Mouse (Mus musculus): Measurements from ENCODE around the gene Gclm. TPM values are rescaled to one million over a fixed set of nuclear protein-coding genes. Genes with fewer than 3 reads are reported as not detected.

The Gclm gene
- 91.8 and 102 TPM in 2 replicates for polyA plus RNA-seq (2015; fragmentation: Nextera tagmentation; extraction: Ambion mirVana)

DNA sequence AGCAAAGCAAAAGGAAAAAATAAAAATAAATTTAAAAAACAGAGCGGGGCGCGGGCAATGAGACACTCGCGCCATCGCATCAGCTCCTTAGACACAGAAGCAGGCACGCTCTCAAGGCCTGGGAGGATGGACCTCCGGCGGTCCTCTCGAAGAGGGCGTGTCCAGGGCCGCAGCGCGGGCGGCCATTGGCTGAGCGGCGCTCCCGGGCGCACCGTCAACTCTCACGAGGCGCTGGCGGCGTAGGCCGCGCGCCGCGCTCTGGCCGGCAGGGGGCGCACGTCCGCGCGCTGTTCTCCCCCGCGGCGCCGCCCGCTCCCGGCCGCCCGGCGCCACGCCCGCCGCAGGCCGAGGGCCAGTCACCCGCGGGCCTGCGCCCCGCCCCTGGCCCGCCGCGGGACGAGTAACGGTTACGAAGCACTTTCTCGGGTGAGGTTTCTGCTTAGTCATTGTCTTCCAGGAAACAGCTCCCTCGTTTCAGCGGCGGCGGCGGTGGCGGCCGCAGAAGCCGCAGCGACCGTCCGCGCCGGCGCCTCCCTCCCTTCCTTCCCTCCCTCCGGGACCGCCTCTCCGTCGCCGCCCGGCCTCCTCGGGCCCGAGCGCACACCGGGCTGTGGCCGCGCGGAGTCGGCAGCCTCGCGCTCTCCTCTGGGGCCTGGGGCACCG lies at the start of gene Gclm:
Gene Gclm (plus strand): TSS at position 343 of the 663 bp plus-strand sequence.
- H3K27ac ChIP-seq = peak within 1 kb of the TSS; percentile 95
- H3K36me3 ChIP-seq = no peaks in the 10 kb centered on the region
- peak within 1 kb of the TSS; percentile 87 for H3K4me2 ChIP-seq
- under 1% methylated on average over 86 of the region's 90 CpGs for whole genome bisulfite sequencing
- H3K27me3 ChIP-seq = no peaks in the 10 kb centered on the region
- H3K4me1 ChIP-seq = peaks cover 24% of the 10 kb centered on the region
- peak within 1 kb of the TSS; percentile 87 for H3K9ac ChIP-seq
- ATAC-seq (replicated peaks; ENCODE audit: low FRiP score) = peak; percentile 99
- H3K4me3 ChIP-seq (replicated peaks) = peak within 1 kb of the TSS; percentile 95
- no peaks in the 10 kb centered on the region for H3K9me3 ChIP-seq (replicated peaks)

DNA sequence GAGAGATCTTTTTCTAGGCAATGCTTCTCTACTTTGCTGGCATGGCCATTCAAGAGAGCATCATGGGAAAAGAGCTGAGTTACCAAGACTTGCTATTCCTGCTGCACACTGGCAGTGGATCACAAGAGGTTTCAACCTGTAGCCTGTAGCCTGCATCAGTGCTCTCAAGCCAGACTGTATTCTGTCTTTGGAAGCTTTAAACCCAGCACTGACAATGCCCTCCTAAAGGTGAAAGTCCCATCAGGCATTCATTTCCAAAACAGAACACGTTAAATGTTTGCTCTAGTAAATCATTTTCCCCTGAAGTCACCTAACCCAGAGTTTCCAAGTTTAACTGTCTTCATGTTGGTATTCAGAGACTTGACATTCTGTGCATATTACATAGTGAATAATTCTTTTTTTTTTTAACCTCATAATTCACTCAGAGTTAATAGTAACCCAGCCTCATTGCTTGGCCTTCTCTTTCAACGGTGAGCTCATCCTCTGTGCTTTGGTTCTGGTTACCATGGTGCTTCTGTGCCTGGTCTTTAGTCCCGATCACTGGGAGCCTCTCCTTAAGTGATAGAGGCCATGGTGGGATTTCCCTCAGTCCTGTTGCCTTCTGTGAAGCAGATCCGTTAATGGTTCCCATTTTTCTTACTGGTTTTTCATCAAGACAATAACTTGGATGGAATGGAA lies 48.6 kb upstream of the Gclm start:
- ATAC-seq (replicated peaks; ENCODE audit: low FRiP score) = peak; percentile 52
- WGBS = 78% methylated on average over 4 of the region's 4 CpGs
- Histone ChIP-seq H3K27ac (0 out of 2 replicates have a peak overlapping the region, but pooled peaks have one; percentile 22), H3K4me3 (replicated peaks) (no peak overlapping the region), H3K36me3 (no peaks in the 10 kb centered on the region), H3K4me1 (peaks cover 4% of the 10 kb centered on the region; the same call in 1 of the 2 replicates), H3K27me3 (no peaks in the 10 kb centered on the region), H3K9ac (no peak overlapping the region), H3K4me2 (no peak overlapping the region), H3K9me3 (replicated peaks) (no peaks in the 10 kb centered on the region)

GRCm38 (mm10) chr3:122198532-122198931 lies 46.8 kb upstream of the Gclm start:
- ATAC-seq (replicated peaks; ENCODE audit: low FRiP score) = no peak
- 79% methylated on average over 2 of the region's 2 CpGs for WGBS
- Histone ChIP-seq H3K27me3 (no peaks in the 10 kb centered on the region), H3K4me2 (no peak overlapping the region), H3K4me3 (replicated peaks) (no peak overlapping the region), H3K9ac (no peak overlapping the region), H3K36me3 (no peaks in the 10 kb centered on the region), H3K9me3 (replicated peaks) (no peaks in the 10 kb centered on the region), H3K4me1 (peaks cover 14% of the 10 kb centered on the region), H3K27ac (peak overlapping the region; percentile 56; the same call in 1 of the 2 replicates)

DNA sequence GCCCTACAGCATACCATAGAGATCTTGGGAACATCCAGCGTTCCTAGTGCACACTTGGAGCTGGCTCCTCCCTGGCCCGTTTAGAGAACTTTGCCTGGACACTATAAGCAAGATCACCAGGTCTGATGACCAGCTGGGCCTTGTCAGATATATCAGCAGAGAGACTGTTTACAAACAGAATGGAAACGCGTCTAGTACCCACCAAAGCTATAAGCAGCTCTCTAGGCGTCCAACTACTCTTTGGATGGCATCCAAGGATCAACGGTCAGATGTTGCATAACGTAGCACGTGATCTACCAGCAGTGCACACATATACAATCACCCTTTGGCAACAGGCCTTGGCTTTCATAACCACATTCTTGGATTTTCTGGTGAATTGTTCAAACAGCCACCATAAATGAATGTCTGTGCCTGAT lies 46.4 kb upstream of the Gclm start:
- Histone ChIP-seq H3K9ac (no peak overlapping the region), H3K4me1 (peaks cover 14% of the 10 kb centered on the region), H3K36me3 (no peaks in the 10 kb centered on the region), H3K4me2 (no peak overlapping the region), H3K27me3 (no peaks in the 10 kb centered on the region), H3K9me3 (replicated peaks) (no peaks in the 10 kb centered on the region), H3K4me3 (replicated peaks) (no peak overlapping the region), H3K27ac (peak overlapping the region; percentile 56; the same call in 1 of the 2 replicates)
- ATAC-seq (replicated peaks; ENCODE audit: low FRiP score) = peak; percentile 52
- WGBS = 64% methylated on average over 8 of the region's 8 CpGs

GRCm38 (mm10) chr3:122199600-122199999 lies 45.8 kb upstream of the Gclm start:
- no peak overlapping the region for H3K9ac ChIP-seq
- peaks cover 14% of the 10 kb centered on the region for H3K4me1 ChIP-seq
- 79% methylated on average over 4 of the region's 4 CpGs for WGBS
- H3K36me3 ChIP-seq = no peaks in the 10 kb centered on the region
- no peak overlapping the region for H3K27ac ChIP-seq
- ATAC-seq (replicated peaks; ENCODE audit: low FRiP score) = no peak
- no peaks in the 10 kb centered on the region for H3K9me3 ChIP-seq (replicated peaks)
- H3K27me3 ChIP-seq = no peaks in the 10 kb centered on the region
- no peak overlapping the region for H3K4me2 ChIP-seq
- H3K4me3 ChIP-seq (replicated peaks) = no peak overlapping the region

- no peak overlapping the region for H3K27ac ChIP-seq
- H3K27me3 ChIP-seq = no peaks in the 10 kb centered on the region
- WGBS = 76% methylated on average over 5 of the region's 5 CpGs
- H3K4me3 ChIP-seq (replicated peaks) = no peak overlapping the region
- peaks cover 14% of the 10 kb centered on the region for H3K4me1 ChIP-seq
- H3K9ac ChIP-seq = no peak overlapping the region
- no peak overlapping the region for H3K4me2 ChIP-seq
- no peaks in the 10 kb centered on the region for H3K9me3 ChIP-seq (replicated peaks)
- ATAC-seq (replicated peaks; ENCODE audit: low FRiP score) = no peak
- H3K36me3 ChIP-seq = no peaks in the 10 kb centered on the region
Observed at GRCm38 (mm10) chr3:122200017-122200416, 45.3 kb upstream of the Gclm start.

- ATAC-seq (replicated peaks; ENCODE audit: low FRiP score) = no peak
- no peak overlapping the region for H3K4me3 ChIP-seq (replicated peaks)
- H3K9ac ChIP-seq = no peak overlapping the region
- no peak overlapping the region for H3K4me2 ChIP-seq
- no peaks in the 10 kb centered on the region for H3K27me3 ChIP-seq
- no peaks in the 10 kb centered on the region for H3K9me3 ChIP-seq (replicated peaks)
- no peaks in the 10 kb centered on the region for H3K36me3 ChIP-seq
- H3K4me1 ChIP-seq = peaks cover 14% of the 10 kb centered on the region
- WGBS = 44% methylated on average over 5 of the region's 5 CpGs
- no peak overlapping the region for H3K27ac ChIP-seq
Observed at GRCm38 (mm10) chr3:122200447-122200846, 44.9 kb upstream of the Gclm start.

DNA sequence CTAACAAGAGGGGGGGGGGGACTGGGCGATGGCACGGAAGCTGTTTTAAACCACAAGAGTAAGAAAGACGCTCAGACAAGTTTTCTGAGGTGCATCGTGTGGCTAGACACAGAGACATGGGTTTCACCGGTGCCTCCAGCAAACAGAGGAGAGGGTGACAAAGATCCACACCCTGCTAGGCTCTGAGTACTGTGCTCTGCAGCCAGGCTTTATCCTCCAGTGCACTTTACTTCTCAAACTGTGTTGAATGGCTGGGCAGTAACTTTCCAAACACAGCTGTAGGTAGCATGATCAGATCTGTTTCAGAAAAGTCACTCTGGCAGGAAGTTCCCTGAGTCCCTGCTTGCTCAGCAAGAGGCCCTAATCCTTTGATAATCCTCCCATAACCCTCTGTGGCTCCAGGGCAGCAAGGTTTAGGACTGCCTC lies 43.0 kb upstream of the Gclm start:
- Histone ChIP-seq H3K9me3 (replicated peaks) (no peaks in the 10 kb centered on the region), H3K4me3 (replicated peaks) (no peak overlapping the region), H3K4me1 (peaks cover 25% of the 10 kb centered on the region), H3K36me3 (no peaks in the 10 kb centered on the region), H3K4me2 (no peak overlapping the region), H3K27me3 (no peaks in the 10 kb centered on the region), H3K9ac (no peak overlapping the region), H3K27ac (peak overlapping the region; percentile 62)
- no peak for ATAC-seq (replicated peaks; ENCODE audit: low FRiP score)
- 38% methylated on average over 5 of the region's 5 CpGs for WGBS

- H3K27ac ChIP-seq = no peak overlapping the region
- no peaks in the 10 kb centered on the region for H3K9me3 ChIP-seq (replicated peaks)
- H3K4me2 ChIP-seq = no peak overlapping the region
- no peaks in the 10 kb centered on the region for H3K27me3 ChIP-seq
- no peak overlapping the region for H3K9ac ChIP-seq
- peaks cover 30% of the 10 kb centered on the region for H3K4me1 ChIP-seq
- H3K36me3 ChIP-seq = no peaks in the 10 kb centered on the region
- ATAC-seq (replicated peaks; ENCODE audit: low FRiP score) = no peak
- H3K4me3 ChIP-seq (replicated peaks) = no peak overlapping the region
- WGBS = 65% methylated on average over 9 of the region's 9 CpGs
Observed at GRCm38 (mm10) chr3:122203675-122204329, 41.6 kb upstream of the Gclm start.

DNA sequence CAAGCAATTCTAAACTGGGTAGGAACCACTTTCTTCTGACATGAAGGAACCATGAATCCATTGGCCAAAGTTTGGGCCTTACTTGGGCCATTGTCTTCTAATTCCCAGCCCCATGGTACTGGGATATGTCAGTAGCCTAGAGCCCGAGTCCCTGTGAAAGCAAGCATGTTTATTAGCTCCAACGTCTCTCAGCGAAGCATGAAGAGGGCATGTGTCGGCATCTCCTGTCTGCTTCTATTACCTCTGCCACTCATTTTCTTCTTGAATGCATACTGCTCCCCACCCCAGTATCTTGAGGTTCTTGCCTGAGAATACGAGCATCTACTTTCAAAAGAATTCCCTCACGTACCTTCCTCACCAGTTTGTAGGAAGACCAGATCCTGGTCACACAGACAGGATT lies 39.6 kb upstream of the Gclm start:
- H3K4me2 ChIP-seq = peak overlapping the region; percentile 13
- H3K4me3 ChIP-seq (replicated peaks) = no peak overlapping the region
- 63% methylated on average over 6 of the region's 6 CpGs for WGBS
- no peaks in the 10 kb centered on the region for H3K9me3 ChIP-seq (replicated peaks)
- peak overlapping the region; percentile 79 for H3K27ac ChIP-seq
- no peak overlapping the region for H3K9ac ChIP-seq
- ATAC-seq (replicated peaks; ENCODE audit: low FRiP score) = no peak
- no peaks in the 10 kb centered on the region for H3K36me3 ChIP-seq
- no peaks in the 10 kb centered on the region for H3K27me3 ChIP-seq
- peaks cover 34% of the 10 kb centered on the region for H3K4me1 ChIP-seq

- WGBS = 38% methylated on average over 8 of the region's 8 CpGs
- Histone ChIP-seq H3K27ac (peak overlapping the region; percentile 79), H3K27me3 (no peaks in the 10 kb centered on the region), H3K4me2 (peak overlapping the region; percentile 13), H3K9me3 (replicated peaks) (no peaks in the 10 kb centered on the region), H3K4me3 (replicated peaks) (no peak overlapping the region), H3K4me1 (peaks cover 39% of the 10 kb centered on the region), H3K36me3 (no peaks in the 10 kb centered on the region), H3K9ac (no peak overlapping the region)
- peak; percentile 78 for ATAC-seq (replicated peaks; ENCODE audit: low FRiP score)
Observed at GRCm38 (mm10) chr3:122206279-122207070, 38.9 kb upstream of the Gclm start.

Measured in kidney, embryonic 15.5 days (tissue).